Mouse (Mus musculus) stomach, postnatal 0 days (tissue): ENCODE data around the gene Hmcn1.

ENCODE experiments used
- CTCF ChIP-seq: IDR thresholded peaks from 2 replicates; pipeline ENCODE4 v1.5.1; 2016; ENCODE audit warnings: antibody characterized with exemption, low read depth, mild to moderate bottlenecking, moderate library complexity
- EP300 ChIP-seq: optimal IDR thresholded peaks from 2 replicates; pipeline ENCODE3; 2016; ENCODE audit warnings: antibody characterized with exemption

DNA sequence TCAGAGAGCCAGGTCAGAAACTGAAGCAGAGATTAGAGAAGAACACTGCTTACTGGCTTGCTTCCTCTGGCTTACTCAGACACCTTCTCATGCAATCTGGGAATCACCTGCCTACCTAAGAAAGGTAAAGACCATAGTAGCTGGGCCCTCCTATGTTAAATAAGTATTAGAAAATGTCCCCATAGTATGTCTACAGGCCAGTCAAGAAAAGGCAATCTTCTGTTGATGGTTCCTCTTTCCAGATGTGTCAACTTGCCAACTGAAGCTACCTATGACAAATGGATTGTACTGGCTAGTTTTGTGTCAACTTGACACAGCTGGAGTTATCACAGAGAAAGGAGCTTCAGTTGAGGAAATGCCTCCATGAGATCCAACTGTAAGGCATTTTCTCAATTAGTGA, 40.1 kb upstream of the Hmcn1 start:
- no peak for TF ChIP-seq CTCF
- TF ChIP-seq EP300, result no peak
